8 mouse cellular contexts compared by ENCODE assay signal in genomic region chr13:48528123-48528871, GRCm38 (mm10). TPM values are rescaled to one million over a fixed set of nuclear protein-coding genes. Genes with fewer than 3 reads are reported as not detected.
DNase-seq lines count a peak whose midpoint lies in the region; ATAC-seq and TF ChIP-seq lines count a peak whose summit lies in the region.

No protein-coding gene starts in this region.

- no peaks in the 10 kb centered on the region for H3K4me1 ChIP-seq in small intestine, adult 2 months (ENCODE audit: control insufficient read depth, insufficient read depth, insufficient read length, low read length)

- intact Hi-C loops in left cerebral cortex, adult 2 months (cut with DNase I) = loop anchor here (1.0 to 5.0 kb wide), 3 partner anchors 44 to 274 kb away; no protein-coding TSS in a partner anchor

- peak; percentile 91 for ATAC-seq in inflammation-experienced regulatory T-cells, adult 6 months
- peak; percentile 74 for ATAC-seq in megakaryocyte-erythroid progenitor cell, adult 5-6 weeks (replicated peaks; ENCODE audit: low FRiP score, low TSS enrichment, poor library complexity, severe bottlenecking)

- WGBS in small intestine, adult 2 months = 51% methylated on average over 15 of the region's 15 CpGs

- no peaks in the 10 kb centered on the region for H3K27me3 ChIP-seq in small intestine, adult 2 months (ENCODE audit: control insufficient read depth, insufficient read depth, low read length)

- DNase-seq in ovary, postnatal 14 days (ENCODE audit: low spot score) = peak; percentile 56
- DNase-seq in ovary, postnatal 36 days (ENCODE audit: low spot score) = no peak
- peak; percentile 84 for DNase-seq in cerebellum, adult 9-10 months
- peak; percentile 79 for DNase-seq in gastrocnemius, adult 18-20 months (ENCODE audit: low spot score)
- DNase-seq in left cerebral cortex, adult 2 months (ENCODE audit: extremely low spot score in 1 of 2, low spot score in 2 of 2) = peak; percentile 60 to 66

- peak; percentile 93 for TF ChIP-seq CTCF in left cerebral cortex, adult 2 months (IDR thresholded peaks at IDR 0.05)
- TF ChIP-seq CTCF in small intestine, adult 2 months (IDR thresholded peaks at IDR 0.05; ENCODE audit: extremely low read depth, insufficient read length, insufficient replicate concordance, low read depth, low read length) = peak; percentile 64; the same call in 1 of the 2 replicates

- TF ChIP-seq POLR2A in small intestine, adult 2 months (IDR thresholded peaks at IDR 0.05; ENCODE audit: low read depth, low read length) = no peak

- H3K4me3 ChIP-seq in left cerebral cortex, adult 2 months = no peak overlapping the region
- H3K4me3 ChIP-seq in small intestine, adult 2 months (ENCODE audit: low read depth, low read length) = no peak overlapping the region

- no peaks in the 10 kb centered on the region for H3K36me3 ChIP-seq in small intestine, adult 2 months (ENCODE audit: control insufficient read depth, insufficient read depth, low read length)

- H3K27ac ChIP-seq in left cerebral cortex, adult 2 months = no peak overlapping the region
- H3K27ac ChIP-seq in small intestine, adult 2 months (ENCODE audit: insufficient read depth, low read depth, low read length) = no peak overlapping the region

RNA-seq across cellular contexts. Expression of gene A830005F24Rik, which starts 14.9 kb away (rescaled TPM):
- under 1 TPM; 0.31 to 0.41 TPM for total RNA-seq in gastrocnemius, adult 18-20 months (2021)
- polyA plus RNA-seq in inflammation-experienced regulatory T-cells, adult 6 months (2017; shearing (Covaris generic)) = 1 to 10 TPM; 4.4 to 8.1 (median 5.4) TPM
- total RNA-seq in left cerebral cortex, adult 2 months (2021) = 1 to 10 TPM; 1.5 to 2.8 TPM
- not detected in 2 replicates for total RNA-seq in megakaryocyte-erythroid progenitor cell, adult 5-6 weeks (2014; fragmentation: Nextera tagmentation)
- total RNA-seq in megakaryocyte-erythroid progenitor cell, adult 5-6 weeks (2017) = 3.8 TPM in 1 of 2 replicates, not detected in the other
- polyA plus RNA-seq in small intestine, adult 2 months (2012; rRNA removed) = not detected in 2 replicates

RNA-seq across cellular contexts. Expression of gene Zfp169, which starts 15.0 kb away (rescaled TPM):
- total RNA-seq in gastrocnemius, adult 18-20 months (2021) = 1 to 10 TPM; 3.1 to 4.0 TPM
- polyA plus RNA-seq in inflammation-experienced regulatory T-cells, adult 6 months (2017; shearing (Covaris generic)) = 10 to 100 TPM; 10.2 to 16.5 (median 11.7) TPM
- 10 to 100 TPM; 24.2 to 28.5 TPM for total RNA-seq in left cerebral cortex, adult 2 months (2021)
- 11.6 and 16.1 TPM in 2 replicates for total RNA-seq in megakaryocyte-erythroid progenitor cell, adult 5-6 weeks (2014; fragmentation: Nextera tagmentation)
- 3.5 and 12.6 TPM in 2 replicates for total RNA-seq in megakaryocyte-erythroid progenitor cell, adult 5-6 weeks (2017)
- polyA plus RNA-seq in small intestine, adult 2 months (2012; rRNA removed) = 3.6 and 5.7 TPM in 2 replicates
